Mouse (Mus musculus) CH12F3 (cell line): ENCODE measurements around the gene Cxcl17.

Experiments
- in situ Hi-C: fragments of 300-500 bp; cut with MboI; formaldehyde crosslinking; loops from 2 replicates; pipeline ENCODE4 v1.14.3; 2020; ENCODE audit warnings: low sequenced_read_pairs

The Cxcl17 gene

DNA sequence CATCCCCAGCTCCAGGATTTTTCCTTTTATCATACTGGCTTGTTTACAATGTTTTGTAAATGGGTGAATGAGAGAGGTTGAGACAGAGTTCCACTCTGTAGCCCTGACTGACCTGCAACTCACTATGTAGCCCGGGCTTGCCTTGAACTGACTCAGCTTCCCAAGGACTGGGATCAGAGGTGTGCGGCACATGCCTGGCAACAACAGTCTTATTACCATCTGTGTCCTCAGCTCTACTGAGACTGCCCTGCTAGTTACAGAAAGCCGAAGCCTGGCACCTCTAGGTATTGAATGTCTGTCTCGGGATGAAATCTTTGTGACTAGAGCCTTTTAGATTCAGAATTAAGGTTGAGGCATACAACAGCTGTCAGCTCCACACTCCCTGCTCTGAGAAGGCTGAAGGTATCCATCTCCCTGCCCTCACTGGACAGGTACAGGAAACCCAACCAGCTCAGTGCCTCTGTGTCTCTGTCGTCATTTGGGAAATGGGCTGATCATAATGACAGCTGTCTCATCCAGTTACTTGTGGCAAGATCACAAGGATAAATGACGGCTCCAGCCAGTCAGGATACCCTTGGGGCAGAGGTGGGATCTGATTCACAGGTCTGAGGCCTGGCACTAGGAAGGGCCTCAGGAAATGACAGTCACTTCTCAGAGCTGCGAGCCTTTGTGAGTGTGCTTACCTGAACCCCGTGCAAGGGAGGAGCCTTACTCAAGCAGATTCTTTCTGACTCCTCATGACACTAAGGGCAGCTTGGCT, 19.1 kb downstream of the Cxcl17 start:
- in situ Hi-C loops: no loop called here

DNA sequence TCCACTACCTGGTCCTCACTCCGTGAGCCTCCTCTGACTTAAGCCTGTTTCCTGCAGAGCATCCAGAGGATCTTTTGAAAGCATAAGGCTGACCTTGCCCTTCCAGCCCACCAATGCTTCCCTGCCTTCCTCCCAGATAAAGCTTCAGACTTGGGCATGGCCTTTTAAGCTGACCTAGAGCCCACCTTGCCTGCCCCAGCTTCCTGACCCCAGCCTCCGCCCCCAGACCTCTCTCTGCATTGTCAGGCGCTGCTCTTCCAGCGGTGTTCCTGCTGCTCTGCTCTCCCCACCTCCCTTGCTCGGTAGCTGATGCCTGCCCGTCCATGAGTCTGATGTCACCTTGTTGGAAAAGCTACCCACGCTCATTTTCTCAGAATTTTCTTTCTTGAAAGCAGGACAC, 19.8 kb downstream of the Cxcl17 start:
- in situ Hi-C loops: no loop called here

GRCm38 (mm10) chr7:25391856-25392453, 20.7 kb downstream of the Cxcl17 start:
- in situ Hi-C loops: no loop called here

GRCm38 (mm10) chr7:25390986-25391385, 21.7 kb downstream of the Cxcl17 start:
- in situ Hi-C loops: no loop called here

GRCm38 (mm10) chr7:25390054-25390770, 22.5 kb downstream of the Cxcl17 start:
- in situ Hi-C loops: no loop called here

GRCm38 (mm10) chr7:25388916-25389315, 23.8 kb downstream of the Cxcl17 start:
- in situ Hi-C loops: no loop called here

GRCm38 (mm10) chr7:25387811-25388440, 24.8 kb downstream of the Cxcl17 start:
- in situ Hi-C loops: no loop called here

- in situ Hi-C loops: no loop called here
These were observed 26.7 kb downstream of the Cxcl17 start for GRCm38 (mm10) chr7:25385850-25386555.

GRCm38 (mm10) chr7:25385259-25385658, 27.4 kb downstream of the Cxcl17 start:
- in situ Hi-C loops: no loop called here

- in situ Hi-C loops: no loop called here
These were observed 27.9 kb downstream of the Cxcl17 start for GRCm38 (mm10) chr7:25384818-25385217.

DNA sequence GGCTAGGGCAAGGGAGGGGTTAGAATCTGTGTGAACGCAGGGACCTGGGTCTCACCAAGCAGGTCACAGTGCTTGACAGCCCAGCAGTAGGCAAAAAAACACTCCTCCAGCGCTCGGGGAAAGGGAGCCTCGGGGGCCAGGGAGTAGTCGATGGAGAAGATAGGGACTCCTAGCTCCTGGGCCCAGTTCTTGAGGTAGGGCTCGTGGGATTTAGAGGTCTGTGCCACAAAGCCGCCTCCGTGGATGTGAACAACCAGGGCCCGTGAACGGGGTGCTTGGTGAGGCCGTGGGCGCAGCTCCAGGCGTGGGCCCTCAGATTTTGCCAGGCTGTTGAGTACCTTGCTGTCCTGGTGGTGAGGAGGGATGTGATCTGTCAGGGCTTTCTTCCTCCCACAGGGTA, 28.4 kb downstream of the Cxcl17 start:
- in situ Hi-C loops: no loop called here

DNA sequence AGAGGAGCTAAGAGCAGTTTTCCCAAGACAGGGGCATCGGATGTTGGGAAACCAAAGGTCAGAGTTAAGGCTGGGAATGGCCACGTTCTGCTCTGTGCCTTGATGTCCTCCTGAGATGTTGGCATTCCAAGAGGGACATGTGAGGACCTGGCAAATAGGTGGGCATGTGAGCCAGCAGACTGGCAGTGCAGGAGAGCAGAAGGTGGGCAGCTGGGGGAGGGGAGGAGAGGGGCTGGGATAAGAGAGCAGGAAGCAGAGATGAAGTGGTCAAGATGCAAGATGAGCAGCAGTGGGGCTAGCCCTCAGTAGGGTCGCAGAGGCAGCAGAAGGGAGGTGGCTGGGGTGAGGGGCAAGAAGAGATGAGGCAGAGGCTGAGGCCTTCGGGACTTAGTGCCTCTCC, 28.8 kb downstream of the Cxcl17 start:
- in situ Hi-C loops: no loop called here

GRCm38 (mm10) chr7:25383385-25383784, 29.3 kb downstream of the Cxcl17 start:
- in situ Hi-C loops: no loop called here

DNA sequence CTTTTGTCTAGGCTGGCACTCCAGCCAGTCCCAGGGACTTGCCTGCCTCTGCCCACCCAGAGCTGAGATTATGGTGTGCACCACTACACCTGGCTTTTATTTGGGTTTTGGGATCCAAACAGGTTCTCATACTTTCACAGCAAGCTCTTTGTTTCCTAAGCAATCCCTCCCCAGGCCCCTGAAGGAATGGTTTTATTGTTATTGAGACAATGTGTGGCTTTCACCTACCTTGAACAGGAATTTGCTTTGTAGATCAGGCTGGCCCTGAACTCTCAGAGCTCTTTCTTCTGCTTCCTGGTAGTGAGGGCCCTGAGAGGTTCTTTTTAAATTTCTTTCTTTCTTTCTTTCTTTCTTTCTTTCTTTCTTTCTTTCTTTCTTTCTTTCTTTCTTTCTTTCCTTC, 30.1 kb downstream of the Cxcl17 start:
- in situ Hi-C loops: no loop called here

- in situ Hi-C loops: no loop called here
These were observed 31.4 kb downstream of the Cxcl17 start for GRCm38 (mm10) chr7:25381284-25381680.

DNA sequence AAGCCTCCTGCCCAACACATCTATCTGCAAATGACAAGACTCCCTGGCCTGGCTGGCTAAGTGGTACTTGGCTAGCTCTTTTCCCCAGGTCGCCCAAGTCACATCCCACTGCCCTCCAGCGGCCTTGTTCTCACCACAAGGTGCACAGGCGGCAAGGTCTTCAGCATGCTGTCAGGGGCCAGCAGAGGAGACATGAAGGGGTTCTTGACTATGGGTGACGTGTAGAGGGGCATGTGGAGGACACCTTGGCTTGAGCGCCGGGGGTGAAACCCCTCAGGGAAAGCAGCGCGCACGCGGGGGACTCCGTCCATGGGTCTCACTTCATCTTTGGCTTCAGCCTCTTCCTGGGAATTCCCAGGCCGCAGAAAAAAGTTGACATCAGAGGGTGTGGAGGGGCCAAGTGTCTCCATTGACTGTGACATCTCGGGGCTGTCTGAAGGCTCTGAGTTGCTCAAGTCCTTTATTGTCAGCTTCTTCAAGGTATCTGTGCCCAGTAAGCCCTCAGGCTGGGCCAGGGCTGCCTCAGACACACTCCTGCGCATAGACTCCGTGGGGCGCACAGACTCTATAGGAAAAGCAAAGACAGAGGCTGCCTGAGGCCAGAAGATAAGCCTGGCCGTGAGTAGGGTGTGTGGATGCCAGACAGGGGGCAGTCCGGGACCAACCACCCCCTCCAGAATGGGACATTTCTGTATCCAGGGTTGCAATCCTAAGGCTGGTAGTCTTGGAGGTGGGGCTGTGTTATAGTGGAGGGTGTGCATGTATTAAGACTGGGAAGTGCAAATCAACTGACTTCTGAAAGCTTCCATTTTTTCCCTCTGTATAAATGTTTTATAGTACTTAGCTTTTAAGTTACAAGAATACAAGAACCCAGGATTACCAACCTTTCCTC, 32.0 kb downstream of the Cxcl17 start:
- in situ Hi-C loops: no loop called here

DNA sequence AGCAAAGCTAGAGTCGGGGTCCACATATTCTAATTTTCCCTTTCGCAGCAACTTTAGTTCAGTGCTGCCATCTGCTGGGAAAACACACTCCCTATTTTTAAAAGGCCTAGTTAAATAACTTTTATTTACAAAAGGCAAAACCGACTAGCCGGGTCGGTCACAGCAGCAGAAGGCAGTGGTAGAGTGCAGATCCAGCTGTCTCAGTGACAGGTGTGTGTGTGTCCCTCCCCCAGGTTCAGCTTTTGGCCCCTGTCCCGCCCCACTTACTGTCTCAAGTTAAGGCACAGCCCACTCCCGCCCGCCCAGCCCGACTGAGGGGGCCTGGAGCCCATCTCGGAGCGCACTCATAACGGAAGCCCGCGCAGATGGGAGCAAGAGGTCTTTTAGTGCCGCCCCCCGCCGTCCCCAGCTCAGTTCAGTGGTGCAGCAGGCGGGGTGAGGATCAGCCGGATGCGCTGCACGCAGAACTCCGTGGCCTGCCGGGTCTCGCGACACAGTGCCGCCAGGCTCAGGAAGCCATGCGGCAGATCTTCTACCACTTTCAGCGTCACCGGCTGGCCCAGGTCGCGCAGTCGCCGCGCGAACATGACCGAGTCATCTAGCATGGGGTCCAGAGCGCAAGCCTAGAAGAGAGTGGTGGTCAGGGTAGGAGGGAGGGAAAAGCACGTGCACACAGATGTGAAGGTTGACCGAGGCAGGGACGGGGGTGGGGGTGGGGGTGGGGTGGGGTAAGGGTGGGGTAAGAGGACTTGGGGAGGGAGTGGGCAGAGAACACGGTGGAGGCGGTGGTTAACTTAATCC, 32.9 kb downstream of the Cxcl17 start:
- in situ Hi-C loops: no loop called here

DNA sequence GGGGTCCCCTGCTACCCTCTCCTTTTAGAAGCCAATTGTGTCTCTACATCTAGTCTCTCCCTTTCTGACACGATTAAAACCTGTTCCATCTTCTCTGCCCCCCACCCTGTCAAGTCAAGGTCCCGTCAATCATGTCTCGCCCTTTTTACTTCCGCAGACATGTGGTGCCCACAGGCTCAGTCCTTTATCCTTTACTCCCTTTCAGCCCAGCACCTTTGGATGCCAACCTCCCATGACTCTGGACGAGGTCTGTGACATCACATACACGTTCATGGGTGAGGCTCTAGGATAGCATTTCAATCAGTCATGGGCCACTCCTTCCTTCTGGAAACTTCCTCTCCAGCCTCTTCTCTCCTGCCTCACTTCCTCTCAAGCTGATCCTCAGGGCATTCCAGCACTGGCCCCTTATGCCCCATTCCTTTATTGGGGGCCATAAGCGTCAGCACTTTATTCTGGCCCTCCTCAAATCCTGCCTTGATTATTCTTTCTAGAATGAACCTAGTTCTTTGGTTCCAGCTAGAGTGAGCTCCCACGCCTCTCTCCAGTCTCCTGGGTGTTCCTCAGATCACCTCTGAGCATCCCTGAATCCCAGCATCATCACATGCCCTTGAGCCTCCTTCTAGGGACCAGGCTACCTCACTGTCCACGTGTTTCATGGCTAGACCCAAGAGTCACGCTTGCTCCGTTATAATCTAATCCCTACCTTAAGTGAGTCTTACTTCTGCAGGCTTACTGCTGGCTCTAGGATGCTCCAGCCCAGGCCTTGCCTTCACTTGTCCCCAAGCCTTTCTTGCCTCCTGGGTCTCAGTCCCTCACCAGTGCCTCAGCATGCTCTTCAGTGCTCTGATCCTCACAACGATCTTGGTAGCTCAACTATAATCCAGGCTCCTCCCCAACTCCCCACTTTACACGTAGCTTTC, 34.2 kb downstream of the Cxcl17 start:
- in situ Hi-C loops: no loop called here
